Mouse (Mus musculus): ENCODE data around the gene Mpp3.

The Mpp3 gene

DNA sequence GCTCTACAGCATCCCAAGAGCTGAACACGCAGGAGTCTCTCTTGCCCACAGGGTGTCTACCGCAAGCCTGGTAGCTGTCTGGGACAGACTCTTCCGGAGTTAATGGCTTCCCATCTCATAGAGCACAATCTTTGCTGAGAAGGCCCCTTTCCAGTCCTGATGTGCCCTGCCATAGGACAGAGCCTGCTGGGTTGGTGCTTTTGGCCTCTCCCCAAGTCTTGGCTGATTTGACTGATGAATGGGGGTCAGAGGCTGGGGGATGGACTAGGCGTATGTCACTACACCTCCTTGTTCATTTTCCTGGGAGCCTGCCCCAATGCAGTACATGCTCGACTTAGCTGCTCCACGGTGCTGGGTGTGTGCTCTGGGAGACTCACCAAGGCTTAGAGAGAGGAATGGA lies 9.5 kb upstream of the Mpp3 start:
- no peak for DNase-seq

DNA sequence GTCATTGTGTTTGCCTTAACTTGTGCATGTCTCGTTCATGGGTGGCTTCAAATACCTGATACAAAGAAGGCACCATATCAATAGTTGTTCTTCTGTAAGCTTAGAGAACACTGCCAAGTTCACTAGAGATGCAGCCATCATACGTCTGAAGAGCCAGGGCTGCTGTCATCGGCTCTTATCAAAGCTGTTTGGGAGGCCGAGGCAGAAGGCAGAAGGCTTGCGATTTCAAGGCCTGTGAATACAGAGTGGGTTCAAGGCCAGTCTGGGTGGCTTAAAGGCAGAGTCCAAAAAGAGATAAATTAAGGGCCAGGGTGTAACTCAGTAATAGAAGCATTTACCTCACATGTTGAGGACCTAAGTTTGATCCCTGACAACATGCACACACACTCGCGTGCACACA lies 8.1 kb upstream of the Mpp3 start:
- no peak for DNase-seq

DNA sequence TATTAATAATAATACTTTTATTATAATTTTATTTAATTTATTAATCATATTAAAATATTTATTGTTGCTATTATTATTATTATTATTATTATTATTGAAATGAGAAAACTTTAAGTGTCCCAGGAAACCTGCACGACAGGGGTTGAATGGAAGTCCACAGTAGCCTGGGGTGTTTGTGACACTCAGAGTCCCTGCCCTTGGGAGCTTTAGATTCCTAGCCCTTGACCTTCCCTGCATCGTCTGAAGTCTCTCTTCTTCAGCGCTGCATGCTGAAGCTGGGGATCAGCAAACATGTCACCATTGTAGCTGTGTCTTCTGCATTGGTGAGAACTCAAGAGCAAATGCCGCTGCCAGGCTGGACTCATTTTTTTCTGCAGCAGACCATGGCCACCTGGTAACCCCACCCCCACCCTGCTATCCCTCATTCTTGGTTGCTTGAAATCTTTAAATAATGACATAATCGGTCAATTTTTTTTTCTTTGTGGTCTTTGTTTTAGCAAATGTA lies 7.2 kb upstream of the Mpp3 start:
- no peak for DNase-seq

DNA sequence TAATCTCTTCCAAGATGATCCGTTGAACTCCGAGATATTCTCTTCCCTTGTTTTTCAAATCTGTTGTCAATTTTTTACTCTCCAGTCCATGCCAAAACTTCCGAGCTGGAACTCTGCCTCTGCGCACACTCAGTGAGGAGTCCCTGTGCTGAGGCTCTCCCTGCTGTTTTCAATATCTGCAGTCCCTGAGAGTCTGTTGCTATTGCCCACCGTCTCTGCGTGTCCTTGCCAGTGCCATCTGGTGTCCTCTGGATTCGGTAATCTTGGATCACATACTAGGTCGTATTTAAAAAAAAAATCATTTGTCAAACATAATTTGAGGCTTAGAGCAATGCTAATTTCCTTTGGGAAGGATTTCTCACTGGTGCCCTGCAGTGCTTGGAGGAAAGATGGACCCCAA lies 6.6 kb upstream of the Mpp3 start:
- no peak for DNase-seq

DNA sequence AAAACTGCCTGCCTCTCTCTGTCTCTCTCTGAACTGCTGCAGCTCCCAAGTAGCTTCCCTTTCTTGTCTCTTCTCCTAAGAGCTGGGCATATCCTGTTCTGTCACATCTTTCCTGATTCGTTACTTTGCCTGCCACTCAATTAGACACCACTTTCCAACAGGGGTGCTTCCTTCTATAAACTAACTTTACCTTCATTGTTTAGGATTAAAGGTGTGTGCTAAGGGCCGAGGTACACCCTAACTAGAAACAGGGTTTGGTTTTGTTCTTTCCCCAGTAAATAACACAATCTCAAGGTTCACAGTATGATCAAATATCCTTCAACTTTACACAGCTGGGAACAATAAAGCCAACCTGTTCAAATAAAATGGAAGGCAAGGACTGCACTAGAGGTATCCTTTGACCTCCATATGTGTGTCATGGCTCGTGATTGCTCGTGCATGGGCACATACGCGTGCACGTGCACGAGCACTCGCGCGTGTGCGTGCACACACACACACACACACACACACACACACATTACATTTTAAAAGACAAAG lies 4.9 kb upstream of the Mpp3 start:
- no peak for DNase-seq

DNA sequence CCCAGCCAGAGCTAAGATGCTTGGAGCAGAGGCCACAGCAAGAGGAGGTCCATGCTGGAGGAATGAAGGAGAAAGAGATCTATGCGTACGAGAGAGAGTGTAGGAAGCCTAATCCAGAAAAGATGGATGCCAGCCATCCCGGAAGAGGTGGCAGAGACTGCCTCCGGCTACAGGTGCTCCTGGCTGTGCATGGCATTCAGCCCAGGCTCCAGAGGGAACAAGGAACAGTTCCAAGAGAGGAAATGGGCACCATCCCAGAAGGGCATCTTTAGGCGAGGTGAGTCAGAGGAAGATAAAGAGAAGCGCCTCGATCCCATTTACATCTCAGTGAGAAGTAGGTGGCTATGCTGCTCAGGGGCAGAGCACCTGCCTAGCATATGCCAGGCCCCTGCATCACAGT lies 2.9 kb upstream of the Mpp3 start:
- DNase-seq, result no peak

DNA sequence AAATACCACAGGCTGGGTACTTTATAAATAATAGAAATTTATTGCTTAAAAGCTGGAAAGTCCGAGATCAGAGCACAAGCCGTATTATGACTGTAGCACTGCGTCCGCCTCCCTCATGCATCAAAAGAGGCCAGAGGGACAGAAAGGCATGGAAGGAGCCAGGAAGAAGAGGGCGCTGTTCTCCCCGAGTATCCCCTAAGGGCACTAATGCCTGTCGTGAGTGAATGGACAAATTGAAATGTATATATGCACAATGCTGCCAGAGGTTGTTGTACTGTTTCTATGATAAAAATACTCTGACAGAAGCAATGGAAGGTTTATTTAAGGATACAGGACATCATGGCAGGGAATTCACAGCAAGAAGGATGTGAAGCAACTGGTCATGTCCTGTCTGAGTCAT lies 1.7 kb upstream of the Mpp3 start:
- no peak for DNase-seq

DNA sequence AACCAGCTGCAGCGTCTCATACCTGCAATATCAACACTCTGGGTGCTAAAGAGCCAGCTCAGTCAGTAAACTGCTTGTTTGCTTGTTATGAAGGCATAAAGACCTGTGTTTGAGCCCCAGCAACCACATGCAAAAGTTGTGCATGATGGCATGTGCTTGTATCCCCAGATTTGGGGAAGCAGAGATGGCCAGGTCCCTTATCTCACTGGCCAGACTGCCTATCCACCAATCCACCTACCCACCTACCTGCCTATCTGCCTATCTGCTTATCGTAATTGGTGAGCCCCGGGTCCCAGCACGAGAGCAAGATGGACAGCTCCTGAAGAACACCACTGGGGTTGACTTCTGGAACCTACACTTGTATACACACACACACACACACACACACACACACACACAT lies 1.0 kb upstream of the Mpp3 start:
- DNase-seq, result no peak

DNA sequence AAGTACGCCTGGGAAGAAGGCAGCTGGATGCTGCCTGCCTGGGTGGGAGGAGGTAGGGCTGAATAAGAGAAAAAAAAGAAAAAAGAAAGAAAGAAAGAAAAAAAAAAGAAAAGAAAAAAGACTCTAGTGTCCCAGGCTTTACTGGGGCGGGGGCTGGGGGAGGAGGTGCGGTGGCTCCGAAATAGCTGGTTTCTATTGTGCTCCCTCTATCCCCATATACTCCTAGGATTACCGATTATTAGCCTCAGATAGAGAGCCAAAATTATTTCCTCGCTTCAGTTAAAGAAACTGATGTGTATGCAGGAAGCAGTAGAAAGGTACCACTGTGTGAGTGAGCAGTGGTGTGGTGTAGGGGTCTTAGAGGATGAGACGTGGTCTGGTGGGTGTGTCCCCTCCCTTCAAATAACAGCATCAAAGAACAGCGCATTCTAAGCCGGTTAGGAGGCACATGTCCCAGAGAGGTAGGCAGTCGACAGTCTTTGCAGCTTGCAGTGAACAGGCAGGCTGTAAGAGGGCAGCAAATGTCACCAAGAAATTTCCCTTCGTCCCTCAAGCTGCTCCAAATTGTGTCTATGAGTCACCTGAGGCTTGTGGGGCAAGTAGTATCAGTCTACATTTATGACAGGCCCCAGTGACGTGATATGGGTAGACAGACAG lies 772 bp downstream of the Mpp3 start:
- DNase-seq, result no peak

DNA sequence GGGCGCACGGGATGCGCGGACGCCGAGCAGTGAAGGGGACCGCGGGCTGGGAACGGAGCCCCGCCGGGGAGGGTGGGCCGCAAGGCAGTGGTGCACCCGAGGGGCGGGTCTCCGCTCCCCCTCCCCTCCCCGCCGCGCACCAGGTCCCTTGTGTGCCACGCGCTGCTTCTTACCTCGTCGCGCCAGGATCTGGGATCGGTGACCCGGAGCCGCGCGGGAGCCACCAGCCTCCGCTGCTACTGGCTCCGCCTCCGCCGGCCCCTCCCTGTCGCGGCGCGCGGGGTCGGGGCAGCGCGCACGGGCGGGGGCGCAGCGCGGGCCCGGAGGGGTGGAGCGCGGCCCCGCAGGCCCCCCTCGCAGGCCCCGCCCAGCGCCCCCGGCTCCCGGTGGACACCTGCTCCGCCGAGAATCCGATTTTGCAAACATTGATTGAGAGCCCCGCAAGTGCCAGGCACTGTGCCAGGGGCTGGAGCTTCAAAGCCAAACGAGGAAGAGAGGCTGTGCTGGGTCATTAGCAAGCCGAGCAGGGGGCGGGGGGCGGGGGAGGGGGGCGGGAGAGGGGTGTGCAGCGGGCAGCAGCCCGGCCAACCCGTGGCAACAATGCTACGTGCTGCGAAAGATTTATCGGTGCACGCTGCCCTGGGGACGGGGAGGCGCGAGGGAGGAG lies 1.4 kb downstream of the Mpp3 start:
- peak; percentile 69 for DNase-seq

DNA sequence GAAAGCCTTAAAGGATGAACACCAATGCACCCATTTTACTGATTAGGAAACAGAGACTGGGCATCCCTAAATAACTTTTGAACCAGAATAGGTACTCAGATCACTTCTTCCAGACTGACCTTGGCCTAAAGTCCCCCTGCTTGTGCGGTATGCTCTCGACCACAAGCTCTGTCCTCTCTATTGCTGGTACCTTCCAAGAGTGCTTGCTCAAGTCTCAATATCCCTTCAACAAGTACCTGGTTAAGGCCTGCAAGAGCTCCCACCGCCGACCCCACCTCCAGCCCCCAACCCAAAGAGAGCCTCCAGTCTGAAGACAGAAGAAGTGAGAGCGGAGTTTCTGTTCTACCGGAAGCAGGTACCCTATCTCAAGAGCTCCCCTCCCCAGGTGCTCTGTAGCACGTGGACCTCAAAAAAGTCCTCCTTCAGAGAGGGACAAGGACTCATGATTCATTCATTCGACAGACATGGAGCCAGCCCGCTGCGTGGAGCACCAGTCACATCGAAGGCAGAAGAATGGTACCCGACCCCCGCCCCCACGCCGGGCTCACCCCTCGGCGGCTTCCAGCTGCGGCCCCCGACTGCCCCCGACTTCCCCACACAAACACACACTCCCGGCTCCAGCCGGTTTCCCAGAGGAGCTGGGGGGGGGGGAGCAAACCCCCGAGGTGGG lies 2.1 kb downstream of the Mpp3 start:
- DNase-seq, result no peak

DNA sequence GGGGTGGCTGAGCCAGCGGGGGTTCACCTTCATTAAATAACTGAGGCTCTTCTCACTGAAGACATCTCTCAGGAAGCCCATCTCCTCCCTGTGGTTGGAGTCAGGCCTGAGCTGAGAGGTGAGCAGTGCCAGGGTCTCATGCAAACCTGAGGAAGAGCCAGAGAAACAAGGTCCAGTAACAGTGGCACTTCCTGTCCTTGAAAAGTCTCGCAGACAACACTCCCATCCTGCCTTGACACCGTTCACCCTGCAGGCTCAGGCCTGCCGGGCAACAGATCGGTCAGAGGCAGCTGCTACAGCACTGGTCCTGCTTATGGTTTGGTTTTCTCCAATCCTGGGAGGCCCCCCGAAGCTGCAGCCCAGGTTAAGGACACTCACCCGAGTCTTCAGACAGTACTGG lies 2.9 kb downstream of the Mpp3 start:
- DNase-seq, result no peak

DNA sequence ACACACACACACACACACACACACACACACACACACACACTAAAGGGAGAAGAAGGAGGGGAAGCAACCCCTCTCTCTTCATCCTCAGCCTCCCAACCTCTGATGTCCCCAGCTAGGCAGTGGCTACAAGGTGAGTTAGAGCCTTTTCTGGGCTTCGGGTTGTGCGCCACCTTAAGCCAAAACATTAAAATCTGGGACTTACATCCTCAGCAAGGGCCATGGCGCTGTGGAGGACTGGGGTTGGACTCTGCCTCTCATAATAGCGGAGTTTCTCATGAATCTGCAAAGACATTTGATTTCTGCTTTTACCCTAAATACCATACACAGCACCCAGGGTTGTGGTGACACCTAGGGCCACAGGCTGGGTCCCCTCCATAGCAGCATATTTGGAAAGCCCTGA lies 3.4 kb downstream of the Mpp3 start:
- DNase-seq, result no peak

DNA sequence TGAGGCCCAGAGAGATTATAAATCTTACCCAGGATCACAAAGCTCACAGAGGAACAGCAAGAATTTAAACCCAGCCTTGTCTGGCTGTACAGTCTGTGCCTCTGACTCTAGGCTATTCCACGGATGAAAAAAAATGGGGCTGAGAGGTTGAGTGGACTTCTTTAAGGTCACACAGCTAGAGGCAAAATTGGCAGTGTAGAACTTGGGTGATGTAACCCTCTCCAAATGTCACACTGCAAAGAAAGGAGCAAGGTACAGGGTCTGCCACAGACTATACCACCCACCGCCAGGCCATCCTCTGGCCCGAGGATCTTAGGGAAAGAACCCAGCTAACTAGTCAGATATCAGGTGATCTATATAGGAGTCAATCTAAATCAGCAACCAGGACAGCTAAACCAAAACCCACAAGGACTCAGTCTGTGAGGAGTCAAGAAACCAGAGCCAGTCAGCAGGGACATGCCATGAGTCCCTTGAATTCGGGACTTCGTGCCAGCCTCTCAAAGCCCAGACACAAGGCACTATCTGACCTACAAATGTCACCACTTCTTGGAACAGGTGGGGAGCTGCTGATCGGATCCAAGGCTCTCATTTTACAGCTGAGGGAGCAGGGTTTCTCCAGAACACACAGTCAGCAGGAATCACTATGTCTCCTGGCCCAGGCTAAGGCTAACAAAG lies 4.0 kb downstream of the Mpp3 start:
- no peak for DNase-seq

DNA sequence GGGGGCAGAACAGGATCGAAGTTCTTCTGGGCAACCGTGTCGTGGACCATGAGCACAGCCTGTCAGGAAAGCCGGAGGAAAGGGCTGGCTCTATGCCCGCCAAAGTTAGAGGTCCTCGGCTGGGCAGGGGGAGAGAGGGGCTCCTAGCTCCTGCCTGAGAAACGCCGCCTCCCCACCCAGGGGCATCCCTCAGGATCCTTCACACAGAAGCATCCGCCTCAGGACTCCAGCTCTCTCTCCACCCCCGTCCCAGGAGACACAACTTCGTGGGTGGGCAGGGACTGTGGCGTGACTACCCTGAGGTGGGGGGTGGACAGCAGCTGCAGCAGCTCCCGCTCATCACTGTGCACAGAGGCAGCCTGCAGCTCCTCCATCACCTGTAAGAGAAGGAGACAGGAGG lies 4.9 kb downstream of the Mpp3 start:
- no peak for DNase-seq

DNA sequence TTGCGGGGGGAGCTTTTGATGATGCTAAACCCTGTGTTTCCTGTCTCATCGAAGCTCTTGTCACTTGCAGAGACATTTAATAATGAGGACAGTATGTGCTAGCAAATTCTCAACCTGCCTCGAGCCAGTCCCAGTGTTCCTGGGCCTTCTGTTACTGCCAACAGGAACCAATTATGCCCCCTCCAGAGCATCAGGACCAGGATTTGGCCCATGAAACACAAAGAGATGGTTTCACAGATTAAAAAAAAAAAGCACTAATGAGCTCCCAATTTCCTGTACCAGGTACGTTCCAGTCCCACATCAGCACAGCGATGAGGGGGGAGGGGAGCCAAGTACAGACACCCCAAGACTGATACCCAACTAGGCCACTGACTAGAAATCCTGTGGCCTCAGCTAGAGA lies 7.1 kb downstream of the Mpp3 start:
- no peak for DNase-seq

DNA sequence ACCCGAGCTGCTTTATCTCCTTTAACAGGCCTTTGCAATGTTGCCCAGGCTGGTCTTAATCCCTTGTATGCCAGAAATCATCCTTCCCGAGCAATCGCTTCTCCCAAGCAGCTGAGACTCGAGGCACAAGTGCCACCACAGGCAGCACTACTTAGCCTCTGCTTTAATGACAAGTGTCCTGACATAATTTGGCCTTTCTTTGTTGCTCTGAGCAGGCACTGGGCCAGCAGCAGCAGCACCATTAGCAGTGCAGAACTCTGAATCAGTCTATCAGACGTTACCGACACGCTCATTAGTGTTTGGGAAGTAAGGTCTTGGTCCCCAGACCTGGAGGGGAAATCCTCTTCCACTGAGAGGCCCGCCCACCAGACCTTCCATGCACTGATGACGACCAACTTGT lies 8.5 kb downstream of the Mpp3 start:
- DNase-seq, result no peak

DNA sequence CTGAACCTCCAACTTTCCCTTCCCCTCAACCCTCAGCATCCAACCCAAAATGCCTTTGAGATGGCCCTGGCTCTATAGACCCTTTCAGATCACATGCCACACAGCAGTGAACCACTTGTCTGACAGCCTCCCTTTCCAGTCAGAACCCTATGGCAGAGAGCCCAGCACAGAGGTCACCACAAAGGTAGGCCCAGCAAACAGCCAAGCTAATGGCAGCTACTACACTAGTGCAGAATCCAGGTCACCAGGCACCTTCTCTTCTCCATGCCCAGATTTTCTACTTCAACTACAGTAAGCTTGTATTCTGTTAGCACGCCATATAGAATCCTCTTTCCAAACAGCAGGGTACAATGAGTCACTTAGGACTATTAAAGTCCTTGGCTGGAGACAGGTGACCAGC lies 12.1 kb downstream of the Mpp3 start:
- DNase-seq, result no peak

DNA sequence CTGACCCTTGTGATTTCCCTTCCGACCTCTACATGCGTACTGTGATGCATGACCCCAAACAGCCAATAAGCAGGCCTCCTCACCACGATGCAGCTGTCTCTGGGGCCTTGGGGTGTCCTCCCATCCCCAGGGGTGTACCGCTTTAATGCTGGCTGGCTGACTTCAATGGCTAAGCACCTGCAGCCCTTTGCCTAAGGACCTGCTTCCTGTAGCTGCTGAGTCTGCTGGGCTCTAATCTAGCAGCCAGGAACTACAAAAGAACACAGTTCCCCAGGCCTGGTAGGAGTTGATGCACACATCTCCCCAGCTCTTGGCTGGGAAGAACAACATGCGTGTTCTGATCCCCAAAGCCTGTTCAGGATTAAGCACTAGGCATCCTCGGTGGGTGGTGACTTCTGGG lies 12.8 kb downstream of the Mpp3 start:
- no peak for DNase-seq

DNA sequence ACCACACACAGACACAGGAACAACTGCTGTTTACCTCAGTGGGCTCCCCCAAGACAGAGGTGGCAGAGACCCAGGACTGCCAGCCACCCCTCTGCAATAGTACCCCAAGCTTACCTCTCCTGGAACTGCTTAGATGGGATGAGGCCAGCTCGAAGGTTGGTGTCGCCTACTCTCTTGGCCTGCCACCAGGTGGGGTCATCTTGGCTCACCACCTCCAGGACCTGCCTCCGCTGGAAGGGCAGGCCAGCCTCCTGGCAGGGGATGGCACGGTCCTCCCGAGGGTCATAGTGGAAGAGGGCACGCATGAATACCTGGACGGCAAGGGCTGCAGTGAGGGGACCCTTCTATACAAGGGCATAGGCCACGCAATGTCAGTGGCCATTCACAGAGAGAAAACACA lies 15.1 kb downstream of the Mpp3 start:
- DNase-seq, result no peak

DNA sequence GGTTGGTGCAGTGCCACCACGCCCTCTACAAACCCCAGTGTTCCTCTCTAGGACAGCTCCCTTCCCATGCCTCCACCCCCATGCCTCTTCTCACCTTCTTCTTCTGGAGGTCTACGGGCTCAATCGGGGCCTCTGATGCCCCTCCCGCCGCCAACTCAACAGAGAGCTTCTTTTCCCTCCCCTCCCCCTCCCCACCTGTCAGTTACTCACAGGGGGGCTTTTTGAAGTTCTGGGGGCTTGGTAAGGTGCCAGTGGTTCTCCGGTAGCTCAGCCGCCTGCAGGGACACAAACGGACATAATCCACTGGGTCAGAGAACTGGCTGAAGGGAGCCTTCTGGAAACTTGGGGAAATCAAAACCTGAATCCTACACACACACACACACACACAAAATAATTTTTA lies 16.8 kb downstream of the Mpp3 start:
- DNase-seq, result no peak

DNA sequence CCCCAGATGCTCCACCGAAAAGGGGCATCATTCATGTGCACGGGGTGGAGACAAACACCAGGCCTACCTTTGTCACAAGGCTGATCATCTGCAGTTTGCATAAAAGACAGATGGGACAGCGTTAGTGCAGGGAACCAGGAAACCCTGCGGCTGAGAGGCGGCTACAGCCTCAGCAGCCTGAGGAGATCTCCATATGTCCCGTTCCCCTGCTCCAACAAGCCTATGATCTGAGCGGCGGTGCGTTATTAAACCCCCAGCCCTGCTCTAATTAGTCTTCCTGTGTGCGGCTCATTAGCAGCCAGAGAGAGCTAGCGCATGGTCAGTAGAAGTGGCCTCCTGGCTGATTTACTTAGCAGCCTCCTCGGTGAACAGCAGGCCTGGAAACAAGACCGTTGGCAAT lies 18.1 kb downstream of the Mpp3 start:
- no peak for DNase-seq

DNA sequence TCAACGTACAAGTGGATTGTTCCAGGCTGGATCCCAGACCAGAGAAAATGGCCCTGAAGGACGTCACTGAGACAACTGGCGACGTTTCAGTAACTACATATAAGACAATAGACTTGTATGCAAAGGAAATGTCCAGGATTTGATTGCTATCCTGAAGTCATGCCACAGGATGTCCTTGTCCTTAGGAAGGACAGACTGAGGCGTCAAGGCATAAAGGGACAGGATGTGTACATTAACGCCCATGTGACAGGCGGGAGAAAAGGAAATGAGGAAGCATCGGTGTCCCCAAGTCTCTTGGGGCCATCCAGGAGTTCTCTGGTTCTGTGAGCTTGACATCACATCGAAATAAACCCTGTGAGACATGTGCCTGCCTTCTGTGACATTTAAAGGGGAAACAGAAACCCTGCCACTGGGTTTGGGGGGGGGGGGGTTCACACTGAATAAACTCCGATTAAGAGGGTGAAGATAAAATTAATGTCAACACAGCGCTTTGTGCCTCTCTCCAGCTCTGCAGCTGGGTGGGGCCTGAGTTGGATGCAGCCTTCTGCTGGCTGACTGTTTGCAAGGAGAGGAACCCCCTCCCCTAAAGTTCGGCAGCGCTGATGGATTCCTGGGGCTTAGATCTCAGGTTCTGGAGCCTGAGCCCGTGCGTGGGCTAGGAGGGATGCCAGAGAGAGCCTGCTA lies 19.2 kb downstream of the Mpp3 start:
- peak; percentile 35 for DNase-seq
